Mouse (Mus musculus): ENCODE measurements around the gene Sf3b1. TPM values are rescaled to one million over a fixed set of nuclear protein-coding genes. Genes with fewer than 3 reads are reported as not detected.
A peak's percentile ranks its signal among the peaks of the same experiment; 100 is the strongest.
"Not testable (repeated sequence)": the region's sequence is repeated elsewhere in the genome, so short reads cannot be mapped to it uniquely, and the experiment has no call there.

Gene Sf3b1
- polyA plus RNA-seq, 1 experiment from 2014 or later = 288 TPM

DNA sequence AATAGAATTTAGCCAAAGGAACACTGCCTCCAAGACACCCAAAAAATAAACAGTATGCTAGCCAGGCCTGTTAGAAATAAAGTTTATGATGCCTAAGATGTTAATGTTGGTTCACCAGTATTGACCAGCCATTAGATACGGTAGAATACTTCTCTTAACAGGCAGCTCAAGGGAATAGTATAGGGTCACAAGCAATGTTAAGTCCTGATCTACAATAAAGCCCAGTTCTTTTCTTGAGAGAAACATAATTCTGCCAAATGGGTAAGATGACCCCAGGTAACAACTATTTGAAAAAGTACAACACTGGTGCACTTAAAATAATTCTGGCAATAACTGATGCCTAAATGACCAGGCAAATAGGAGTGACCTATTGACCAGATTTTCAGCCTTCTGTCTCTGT, 685 bp upstream of the Sf3b1 start:
- H3K4me1 ChIP-seq = 0 out of 2 replicates have a peak, but pooled peaks cover 5% of the 10 kb centered on the region
- H3K4me3 ChIP-seq (replicated peaks) = peak overlapping the region; percentile 79
- peak overlapping the region; percentile 81; the same call in 1 of the 2 replicates for H3K27ac ChIP-seq (replicated peaks)
- H3K9ac ChIP-seq = no peak overlapping the region
- WGBS = 88% methylated on average over 1 of the region's 1 CpGs
- peak overlapping the region; percentile 58 for H3K4me2 ChIP-seq (replicated peaks)
- H3K36me3 ChIP-seq = no peaks in the 10 kb centered on the region
- ATAC-seq (ENCODE audit: insufficient number of reproducible peaks, low FRiP score, low TSS enrichment, low read depth) = no peak
- no peaks in the 10 kb centered on the region for H3K9me3 ChIP-seq (replicated peaks)
- H3K27me3 ChIP-seq = no peaks in the 10 kb centered on the region

DNA sequence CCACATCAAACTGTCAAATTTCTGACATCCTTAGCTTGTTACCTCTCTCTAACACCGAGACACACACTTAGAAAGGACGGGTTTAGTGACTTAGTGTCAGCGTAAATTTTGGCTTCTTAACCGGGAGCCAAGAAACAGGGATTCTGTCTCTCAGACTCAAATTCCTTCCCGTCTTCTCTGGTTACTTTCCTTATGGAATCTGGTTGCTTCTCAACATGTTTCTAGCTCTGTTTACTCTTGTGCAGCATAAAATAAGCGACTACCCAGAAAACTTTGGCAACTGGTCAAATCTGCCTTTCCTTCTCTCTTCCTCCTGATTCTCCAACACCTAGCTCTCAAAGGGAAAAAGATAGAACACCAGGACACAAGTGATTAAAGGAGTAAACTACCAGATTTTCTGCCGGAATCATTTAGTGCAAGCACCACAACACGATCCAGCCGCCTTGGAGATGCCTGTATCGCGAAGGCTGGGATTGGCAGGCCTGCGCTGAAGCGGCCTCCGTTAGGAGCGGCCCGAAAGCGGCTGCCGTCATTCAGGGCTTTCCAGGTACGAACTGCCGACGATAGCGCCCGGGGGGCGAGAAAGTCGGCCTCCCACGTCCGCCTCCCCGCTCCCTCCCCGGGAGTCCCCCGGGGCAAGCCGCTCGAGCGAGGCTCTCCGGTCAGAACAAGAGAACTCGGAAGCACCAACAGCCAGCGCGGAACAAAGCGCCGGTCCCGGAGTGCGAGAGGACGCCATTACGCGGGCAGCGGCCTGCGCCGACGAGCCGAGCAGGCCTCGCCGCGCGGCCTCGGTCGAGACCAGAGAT, 633 bp downstream of the Sf3b1 start:
- Histone ChIP-seq H3K36me3 (no peaks in the 10 kb centered on the region), H3K27me3 (no peaks in the 10 kb centered on the region), H3K4me1 (0 out of 2 replicates have a peak, but pooled peaks cover 5% of the 10 kb centered on the region), H3K4me2 (replicated peaks) (peak overlapping the region; percentile 54), H3K27ac (replicated peaks) (peak overlapping the region; percentile 96), H3K4me3 (replicated peaks) (peak overlapping the region; percentile 79), H3K9me3 (replicated peaks) (no peaks in the 10 kb centered on the region), H3K9ac (peak overlapping the region; percentile 98)
- under 1% methylated on average over 55 of the region's 55 CpGs for WGBS
- ATAC-seq (ENCODE audit: insufficient number of reproducible peaks, low FRiP score, low TSS enrichment, low read depth) = peak; percentile 74

DNA sequence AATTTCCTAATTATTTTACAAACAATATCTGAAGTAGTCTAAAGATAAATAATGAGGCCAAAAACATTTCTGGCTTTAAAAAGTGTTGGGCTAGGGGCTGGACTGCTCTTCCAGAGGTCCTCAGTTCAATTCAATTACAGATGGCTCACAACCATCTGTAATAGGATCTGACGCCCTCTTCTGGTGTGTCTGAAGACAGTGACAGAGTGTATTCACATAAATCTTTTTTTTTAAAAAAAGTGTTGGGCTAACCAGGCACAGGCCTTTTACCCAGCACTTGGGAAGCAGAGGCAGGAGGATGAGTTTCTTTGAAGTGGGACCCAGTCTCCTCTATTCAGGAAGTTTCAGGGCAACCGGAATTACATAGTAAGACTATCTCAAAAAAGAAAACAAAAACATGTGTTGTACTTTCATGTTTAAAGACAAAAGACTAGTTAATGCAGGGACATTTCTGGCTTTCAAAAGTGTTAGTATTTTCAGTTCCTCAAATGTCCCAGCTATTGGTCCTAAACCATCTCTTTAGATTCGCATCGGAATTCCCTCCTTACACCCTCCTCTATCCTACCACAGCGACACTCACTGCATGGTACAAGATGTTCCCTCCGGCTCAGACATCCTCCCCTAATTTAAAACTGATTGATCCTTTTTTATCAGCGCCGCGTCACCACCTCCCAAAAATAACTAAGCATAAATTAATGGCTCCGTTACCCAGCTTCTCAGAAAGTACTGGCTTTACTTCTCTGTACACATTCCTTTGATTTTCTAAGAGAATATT, 1.4 kb downstream of the Sf3b1 start:
- peak overlapping the region; percentile 96 for H3K27ac ChIP-seq (replicated peaks)
- 9% methylated on average over 10 of the region's 10 CpGs for WGBS
- H3K9me3 ChIP-seq (replicated peaks) = no peaks in the 10 kb centered on the region
- H3K4me2 ChIP-seq (replicated peaks) = peak overlapping the region; percentile 54
- H3K4me3 ChIP-seq (replicated peaks) = peak overlapping the region; percentile 79
- no peaks in the 10 kb centered on the region for H3K36me3 ChIP-seq
- ATAC-seq (ENCODE audit: insufficient number of reproducible peaks, low FRiP score, low TSS enrichment, low read depth) = no peak
- no peaks in the 10 kb centered on the region for H3K27me3 ChIP-seq
- H3K9ac ChIP-seq = peak overlapping the region; percentile 98
- 0 out of 2 replicates have a peak, but pooled peaks cover 5% of the 10 kb centered on the region for H3K4me1 ChIP-seq

DNA sequence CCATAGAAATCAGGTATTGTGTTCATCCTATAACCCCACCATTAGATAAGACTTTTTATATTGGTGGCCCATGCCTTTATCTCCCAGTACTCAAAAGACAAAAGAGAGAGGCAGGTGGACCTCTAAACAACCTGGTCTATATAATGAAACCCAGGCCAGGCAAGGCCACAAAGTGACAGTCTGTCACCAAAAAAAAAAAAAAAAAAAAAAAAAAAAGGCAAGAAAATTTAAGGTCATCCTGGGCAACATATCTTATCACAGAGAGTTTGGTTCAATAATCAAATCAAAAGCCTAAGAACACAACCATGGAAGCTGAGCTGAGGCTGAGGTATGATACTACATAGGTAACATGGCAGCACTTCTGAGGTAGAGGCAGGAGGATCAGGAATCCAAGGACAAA, 5.4 kb downstream of the Sf3b1 start:
- Histone ChIP-seq H3K4me1 (0 out of 2 replicates have a peak, but pooled peaks cover 5% of the 10 kb centered on the region), H3K4me2 (replicated peaks) (no peak overlapping the region), H3K4me3 (replicated peaks) (no peak overlapping the region), H3K27me3 (no peaks in the 10 kb centered on the region), H3K9ac (no peak overlapping the region), H3K27ac (replicated peaks) (no peak overlapping the region), H3K36me3 (peaks cover 14% of the 10 kb centered on the region; the same call in 1 of the 2 replicates), H3K9me3 (replicated peaks) (no peaks in the 10 kb centered on the region)
- ATAC-seq (ENCODE audit: insufficient number of reproducible peaks, low FRiP score, low TSS enrichment, low read depth) = no peak

DNA sequence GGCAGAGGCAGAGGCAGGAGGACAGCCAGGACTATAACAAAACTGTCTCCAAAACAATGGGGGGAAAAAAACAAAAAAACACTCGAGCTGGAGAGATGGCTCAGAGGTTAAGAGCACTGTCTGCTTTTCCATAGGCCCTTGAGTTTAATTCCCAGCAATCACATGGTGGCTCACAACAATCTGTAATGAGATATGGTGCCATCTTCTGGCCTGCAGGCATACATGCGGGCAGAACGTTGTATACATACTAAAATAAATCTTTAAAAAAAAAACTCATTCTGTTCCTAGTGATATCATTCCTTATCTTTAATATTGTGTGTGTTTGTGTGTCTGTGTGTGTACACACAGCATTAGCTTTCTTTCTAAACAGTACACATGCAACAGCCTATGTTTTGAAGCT, 14.8 kb downstream of the Sf3b1 start:
- Histone ChIP-seq H3K4me3 (replicated peaks) (no peak overlapping the region), H3K36me3 (peaks cover 61% of the 10 kb centered on the region), H3K9me3 (replicated peaks) (no peaks in the 10 kb centered on the region), H3K4me1 (no peaks in the 10 kb centered on the region), H3K27me3 (no peaks in the 10 kb centered on the region), H3K9ac (no peak overlapping the region), H3K27ac (replicated peaks) (no peak overlapping the region), H3K4me2 (replicated peaks) (no peak overlapping the region)
- no peak for ATAC-seq (ENCODE audit: insufficient number of reproducible peaks, low FRiP score, low TSS enrichment, low read depth)
- 50% methylated on average over 3 of the region's 3 CpGs for WGBS

DNA sequence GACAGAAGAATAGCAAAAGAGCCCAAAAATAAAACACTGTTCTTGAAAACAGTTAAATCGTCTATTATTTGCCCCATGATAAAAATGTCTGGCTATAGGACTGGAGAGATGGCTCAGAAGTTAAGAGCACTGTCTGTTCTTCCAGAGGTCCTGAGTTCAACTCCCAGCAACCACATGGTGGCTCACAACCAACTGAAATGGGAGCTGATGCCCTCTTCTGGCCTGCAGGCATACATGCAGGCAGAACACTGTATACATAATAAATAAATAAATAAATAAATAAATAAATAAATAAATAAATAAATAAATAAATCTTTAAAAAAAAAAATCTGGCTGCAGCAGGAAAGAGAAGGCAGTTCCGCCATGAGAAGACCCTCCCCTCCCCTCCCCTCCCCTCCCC, 19.0 kb downstream of the Sf3b1 start:
- H3K27ac ChIP-seq (replicated peaks) = not testable (repeated sequence)
- WGBS = 78% methylated on average over 2 of the region's 2 CpGs
- peaks cover 65% of the 10 kb centered on the region for H3K36me3 ChIP-seq

DNA sequence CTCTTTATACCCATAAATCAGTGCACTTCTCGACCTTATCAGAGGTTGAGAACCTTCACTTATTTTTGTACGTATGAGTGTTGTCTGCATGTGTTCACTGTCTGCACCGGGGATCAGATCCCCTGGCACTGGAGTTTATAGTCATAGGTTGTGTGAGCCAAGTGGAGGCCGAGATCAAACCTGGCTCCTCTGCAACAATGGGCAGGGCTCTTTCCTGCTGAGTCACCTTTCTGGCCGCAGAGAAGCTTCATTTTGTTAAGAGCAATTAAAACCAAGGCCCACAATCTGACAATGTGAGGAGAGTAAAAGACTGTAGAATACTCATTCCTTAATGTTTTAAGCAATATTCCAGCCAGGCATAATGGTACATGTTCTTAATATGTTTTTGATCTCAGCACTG, 33.7 kb downstream of the Sf3b1 start:
- Histone ChIP-seq H3K4me2 (replicated peaks) (no peak overlapping the region), H3K4me1 (no peaks in the 10 kb centered on the region), H3K27ac (replicated peaks) (no peak overlapping the region), H3K36me3 (peaks cover 75% of the 10 kb centered on the region), H3K9ac (no peak overlapping the region), H3K9me3 (replicated peaks) (no peaks in the 10 kb centered on the region), H3K27me3 (no peaks in the 10 kb centered on the region), H3K4me3 (replicated peaks) (no peak overlapping the region)
- no peak for ATAC-seq (ENCODE audit: insufficient number of reproducible peaks, low FRiP score, low TSS enrichment, low read depth)
- WGBS = 85% methylated on average over 5 of the region's 5 CpGs

More for the DNA sequence above, 19.0 kb downstream of the Sf3b1 start:
- not testable (repeated sequence) for H3K4me3 ChIP-seq (replicated peaks); H3K9ac ChIP-seq; H3K4me2 ChIP-seq (replicated peaks); H3K9me3 ChIP-seq (replicated peaks); H3K27me3 ChIP-seq; H3K4me1 ChIP-seq; ATAC-seq (ENCODE audit: insufficient number of reproducible peaks, low FRiP score, low TSS enrichment, low read depth)

DNA sequence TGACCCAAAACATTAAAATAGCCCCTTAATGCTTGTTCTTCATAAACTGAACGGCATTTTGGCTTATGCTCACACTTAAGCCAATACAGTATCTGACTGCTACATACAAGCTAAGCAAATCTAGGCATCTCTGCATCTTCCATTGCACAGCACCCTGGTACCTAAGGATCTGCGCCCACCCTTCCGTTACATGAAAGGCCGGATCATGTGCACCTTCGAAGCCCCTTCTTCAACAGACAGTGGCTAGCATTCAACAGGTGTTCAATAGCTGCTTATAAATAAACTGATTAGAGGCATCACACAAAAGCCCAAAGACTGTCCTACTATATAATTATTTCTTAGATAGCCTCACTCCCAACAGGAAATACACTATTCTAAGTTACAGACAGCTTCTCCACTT, 41.0 kb downstream of the Sf3b1 start:
- H3K27ac ChIP-seq (replicated peaks) = no peak overlapping the region
- no peak for ATAC-seq (ENCODE audit: insufficient number of reproducible peaks, low FRiP score, low TSS enrichment, low read depth)
- no peak overlapping the region for H3K9ac ChIP-seq
- H3K4me3 ChIP-seq (replicated peaks) = no peak overlapping the region
- H3K9me3 ChIP-seq (replicated peaks) = no peaks in the 10 kb centered on the region
- peaks cover 53% of the 10 kb centered on the region for H3K36me3 ChIP-seq
- 92% methylated on average over 5 of the region's 5 CpGs for WGBS
- H3K4me1 ChIP-seq = no peaks in the 10 kb centered on the region
- no peaks in the 10 kb centered on the region for H3K27me3 ChIP-seq
- no peak overlapping the region for H3K4me2 ChIP-seq (replicated peaks)

DNA sequence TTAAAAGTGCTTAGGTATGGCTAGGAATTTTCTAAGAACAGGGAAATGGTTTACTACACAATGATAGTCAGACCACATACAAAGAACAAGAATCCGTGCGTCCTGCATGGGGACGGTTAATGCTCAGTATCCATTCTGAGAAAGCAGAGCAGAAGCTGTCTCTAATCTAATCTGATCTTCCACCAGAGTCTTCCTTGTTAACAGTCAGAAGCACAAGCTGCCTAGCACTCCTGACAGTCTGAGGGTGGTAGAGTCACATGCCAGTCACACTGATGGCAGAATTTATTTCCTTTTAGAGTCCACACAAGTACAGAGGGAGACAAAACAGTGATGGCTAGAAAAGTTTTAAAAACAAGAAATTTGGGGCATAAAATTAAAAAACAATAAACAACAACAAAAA, 41.5 kb downstream of the Sf3b1 start:
- H3K9ac ChIP-seq = no peak overlapping the region
- no peak for ATAC-seq (ENCODE audit: insufficient number of reproducible peaks, low FRiP score, low TSS enrichment, low read depth)
- WGBS = 89% methylated on average over 3 of the region's 3 CpGs
- no peak overlapping the region for H3K4me3 ChIP-seq (replicated peaks)
- no peaks in the 10 kb centered on the region for H3K4me1 ChIP-seq
- H3K27ac ChIP-seq (replicated peaks) = no peak overlapping the region
- no peaks in the 10 kb centered on the region for H3K27me3 ChIP-seq
- no peak overlapping the region for H3K4me2 ChIP-seq (replicated peaks)
- peaks cover 50% of the 10 kb centered on the region for H3K36me3 ChIP-seq
- no peaks in the 10 kb centered on the region for H3K9me3 ChIP-seq (replicated peaks)

DNA sequence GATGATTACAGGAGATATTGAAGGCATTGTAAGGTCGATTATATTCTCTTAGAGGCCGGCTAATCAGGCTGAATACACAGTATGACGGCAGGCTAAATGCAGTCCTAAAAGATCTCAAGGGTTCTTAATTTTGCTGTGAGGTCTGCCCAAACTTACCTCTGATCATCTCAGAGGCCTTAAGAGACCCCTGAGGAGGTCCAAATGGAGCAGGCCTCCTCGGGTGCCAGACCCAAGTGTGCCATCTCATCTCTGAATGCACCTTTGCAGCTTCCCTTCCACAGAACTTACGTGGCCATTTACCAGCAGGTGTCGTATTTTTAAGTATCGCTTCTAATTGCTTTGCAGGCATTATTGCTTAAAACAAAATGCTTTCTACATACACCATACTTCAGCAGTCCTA, 43.1 kb downstream of the Sf3b1 start:
- Histone ChIP-seq H3K4me1 (no peaks in the 10 kb centered on the region), H3K9ac (no peak overlapping the region)

DNA sequence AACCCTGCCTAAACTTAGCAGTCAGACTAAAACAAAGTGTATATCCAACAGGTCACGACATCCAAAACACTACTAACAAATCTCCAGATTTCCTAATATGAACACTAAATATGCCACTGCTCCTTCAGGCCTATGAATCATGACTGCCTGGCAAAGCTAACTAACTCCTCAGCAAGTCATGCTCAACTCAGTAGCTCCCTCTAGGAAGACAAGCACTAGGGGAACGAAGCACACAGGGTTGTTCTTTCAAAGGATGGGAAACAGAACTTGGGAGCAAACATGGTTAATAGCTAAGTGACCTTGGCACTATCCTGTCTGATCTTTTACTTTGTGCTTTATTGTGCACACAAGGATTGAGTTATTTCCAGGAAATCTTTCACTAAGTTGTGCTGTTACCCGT, 43.9 kb downstream of the Sf3b1 start:
- H3K4me2 ChIP-seq (replicated peaks) = no peak overlapping the region
- no peaks in the 10 kb centered on the region for H3K4me1 ChIP-seq
- no peak for ATAC-seq (ENCODE audit: insufficient number of reproducible peaks, low FRiP score, low TSS enrichment, low read depth)
- no peak overlapping the region for H3K4me3 ChIP-seq (replicated peaks)
- H3K9ac ChIP-seq = no peak overlapping the region
- H3K27ac ChIP-seq (replicated peaks) = no peak overlapping the region
- H3K27me3 ChIP-seq = no peaks in the 10 kb centered on the region
- no peaks in the 10 kb centered on the region for H3K9me3 ChIP-seq (replicated peaks)
- H3K36me3 ChIP-seq = peaks cover 33% of the 10 kb centered on the region
- 54% methylated on average over 3 of the region's 3 CpGs for WGBS

More for the DNA sequence above, 43.1 kb downstream of the Sf3b1 start:
- WGBS = 86% methylated on average over 7 of the region's 7 CpGs
- Histone ChIP-seq H3K9me3 (replicated peaks) (no peaks in the 10 kb centered on the region), H3K4me2 (replicated peaks) (no peak overlapping the region), H3K27me3 (no peaks in the 10 kb centered on the region), H3K36me3 (peaks cover 36% of the 10 kb centered on the region), H3K27ac (replicated peaks) (no peak overlapping the region), H3K4me3 (replicated peaks) (no peak overlapping the region)
- no peak for ATAC-seq (ENCODE audit: insufficient number of reproducible peaks, low FRiP score, low TSS enrichment, low read depth)

Measured in embryonic facial prominence, embryonic 15.5 days (tissue).